Mouse (Mus musculus) thymus, postnatal 0 days (tissue): ENCODE data around the gene Fam155a. TPM values are rescaled to one million over a fixed set of nuclear protein-coding genes. Genes with fewer than 3 reads are reported as not detected.
"Not testable (repeated sequence)": the region's sequence is repeated elsewhere in the genome, so short reads cannot be mapped to it uniquely, and the experiment has no call there.

ENCODE experiments used
- DNase-seq: peaks from one replicate; pipeline ENCODE4 v3.0.0-alpha.2; 2015; ENCODE audit warnings: low spot score
- polyA plus RNA-seq: library from polyadenylated mRNA; unstranded; fragments of >200 nt; fragmentation: Nextera tagmentation; extraction: Ambion mirVana; gene quantifications from 2 replicates; pipeline ENCODE4 v1.2.1, GENCODE M21; 2015

The Fam155a gene
- polyA plus RNA-seq, 1 experiment from 2014 or later, result 0.13 TPM

DNA sequence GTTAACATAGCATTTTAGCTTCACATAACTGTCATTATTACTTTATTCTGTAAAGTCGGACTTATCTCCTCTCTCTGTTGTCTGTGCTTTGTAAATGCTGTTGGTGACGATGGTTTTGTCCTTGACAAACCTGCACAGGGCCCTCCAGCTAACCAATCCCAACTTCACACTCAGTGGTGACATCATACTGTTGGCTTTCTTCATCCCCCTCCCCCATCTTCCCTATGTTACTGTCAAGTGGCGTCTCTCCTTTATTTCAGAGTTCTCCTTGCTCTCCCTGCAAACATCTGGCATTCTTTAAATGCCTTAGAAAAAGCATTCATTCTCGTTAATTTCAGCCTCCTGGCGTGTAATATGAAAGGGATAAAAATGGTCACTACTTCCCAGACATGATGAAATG lies 78.6 kb downstream of the Fam155a start:
- DNase-seq, result no peak

DNA sequence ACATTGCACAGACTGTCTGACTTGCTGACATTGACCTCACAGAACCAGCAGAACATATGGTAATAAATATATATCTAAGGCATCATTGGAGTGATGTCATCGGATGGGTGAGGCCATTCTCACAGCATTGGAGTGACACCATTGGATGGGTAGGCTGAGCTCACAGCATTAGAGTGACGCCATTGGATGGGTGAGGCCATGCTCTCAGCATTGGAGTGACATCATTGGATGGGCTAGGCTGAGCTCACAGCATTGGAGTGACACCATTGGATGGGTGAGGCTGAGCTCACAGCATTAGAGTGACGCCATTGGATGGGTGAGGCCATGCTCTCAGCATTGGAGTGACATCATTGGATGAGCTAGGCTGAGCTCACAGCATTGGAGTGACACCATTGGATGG lies 110.9 kb downstream of the Fam155a start:
- not testable (repeated sequence) for DNase-seq

DNA sequence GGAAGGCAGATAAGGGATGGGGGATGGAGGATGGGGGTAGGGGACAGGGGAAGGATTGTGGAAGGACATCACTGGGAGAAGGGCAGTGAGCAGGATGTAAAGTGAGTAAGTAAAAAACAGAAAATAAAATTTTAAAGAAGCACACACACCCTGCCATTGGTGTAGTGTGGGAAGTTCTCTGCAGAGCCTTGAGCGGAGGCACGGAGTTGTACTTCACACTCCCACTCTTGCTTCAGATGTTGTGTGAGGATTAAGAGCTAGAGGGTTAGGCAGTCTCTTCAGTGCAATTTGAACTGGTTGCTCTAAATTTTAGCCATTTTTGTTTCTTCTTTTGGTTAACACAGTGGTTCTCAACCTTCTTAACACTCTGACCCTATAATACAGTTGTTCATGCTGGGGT lies 114.1 kb downstream of the Fam155a start:
- DNase-seq, result no peak

DNA sequence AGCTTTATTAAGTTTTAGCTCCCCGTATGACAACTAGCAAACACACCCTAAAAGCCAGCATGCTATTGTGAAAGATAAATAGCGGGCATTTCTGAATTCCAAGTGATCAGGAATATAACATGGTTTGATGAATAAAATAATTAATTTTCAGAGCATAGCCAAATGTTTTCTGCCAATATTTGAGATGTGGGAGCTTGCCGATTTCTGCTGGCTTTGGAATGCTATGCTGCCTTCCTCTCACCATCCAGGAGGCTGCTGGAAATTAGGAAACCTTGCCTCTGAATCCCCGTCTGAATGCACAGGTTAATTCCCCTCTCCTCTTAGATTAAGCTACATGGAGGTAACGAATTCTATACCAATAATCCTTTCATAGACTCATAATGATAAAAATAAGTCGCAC lies 116.1 kb downstream of the Fam155a start:
- no peak for DNase-seq

DNA sequence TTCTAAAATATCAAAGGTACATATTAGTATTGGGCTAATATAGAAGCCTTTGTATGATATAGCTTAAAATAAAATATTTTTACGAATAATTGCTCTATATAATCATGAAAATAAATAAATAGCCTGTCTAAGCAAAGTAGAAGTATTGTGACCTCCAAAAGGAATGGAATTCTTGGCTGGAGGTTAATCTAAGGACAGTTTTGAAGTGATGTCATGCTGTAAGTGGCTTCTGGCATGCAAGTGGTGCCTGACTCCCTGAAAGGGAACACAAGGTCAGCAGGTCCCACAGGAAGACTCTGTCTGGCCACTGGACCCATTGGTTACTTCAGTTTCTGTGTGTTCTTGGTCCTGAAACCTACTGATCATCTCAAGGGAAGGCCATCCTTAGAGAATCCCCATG lies 117.3 kb downstream of the Fam155a start:
- no peak for DNase-seq

DNA sequence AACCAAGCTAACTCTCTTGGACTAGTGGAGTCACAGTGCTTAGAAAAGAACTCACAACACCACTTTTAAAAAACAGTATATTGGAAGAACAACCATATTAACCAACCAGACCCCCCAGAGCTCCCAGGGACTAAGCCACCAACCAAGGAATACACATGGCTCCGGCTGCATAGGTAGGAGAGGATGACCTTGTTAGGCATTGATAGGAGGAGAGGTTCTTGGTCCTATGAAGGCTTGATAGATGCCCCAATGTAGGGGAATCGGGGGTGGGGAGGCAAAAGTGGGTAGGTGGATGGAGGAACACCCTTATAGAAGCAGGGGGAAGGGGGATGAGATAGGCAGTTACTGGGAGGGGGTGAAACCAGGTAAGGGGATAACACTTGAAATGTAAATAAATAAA lies 132.8 kb downstream of the Fam155a start:
- no peak for DNase-seq

DNA sequence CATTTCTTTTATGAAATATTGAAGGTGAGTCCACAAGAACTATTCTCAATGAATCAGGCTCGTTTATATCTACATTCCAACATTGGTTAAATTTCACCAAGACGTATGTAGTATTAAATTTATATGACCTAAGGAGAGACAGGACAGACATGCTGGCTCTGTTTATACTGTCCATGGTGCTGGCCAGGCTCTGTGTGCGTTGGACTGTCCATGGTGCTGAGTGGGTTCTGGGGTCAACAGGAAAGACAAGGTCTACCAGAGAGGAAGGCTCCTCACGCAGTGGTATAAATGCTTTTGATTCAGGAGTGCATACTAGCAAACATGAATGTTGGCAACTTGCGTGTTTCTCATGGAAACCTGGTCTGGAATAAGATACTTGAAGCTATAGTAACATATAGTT lies 135.7 kb downstream of the Fam155a start:
- DNase-seq, result no peak

DNA sequence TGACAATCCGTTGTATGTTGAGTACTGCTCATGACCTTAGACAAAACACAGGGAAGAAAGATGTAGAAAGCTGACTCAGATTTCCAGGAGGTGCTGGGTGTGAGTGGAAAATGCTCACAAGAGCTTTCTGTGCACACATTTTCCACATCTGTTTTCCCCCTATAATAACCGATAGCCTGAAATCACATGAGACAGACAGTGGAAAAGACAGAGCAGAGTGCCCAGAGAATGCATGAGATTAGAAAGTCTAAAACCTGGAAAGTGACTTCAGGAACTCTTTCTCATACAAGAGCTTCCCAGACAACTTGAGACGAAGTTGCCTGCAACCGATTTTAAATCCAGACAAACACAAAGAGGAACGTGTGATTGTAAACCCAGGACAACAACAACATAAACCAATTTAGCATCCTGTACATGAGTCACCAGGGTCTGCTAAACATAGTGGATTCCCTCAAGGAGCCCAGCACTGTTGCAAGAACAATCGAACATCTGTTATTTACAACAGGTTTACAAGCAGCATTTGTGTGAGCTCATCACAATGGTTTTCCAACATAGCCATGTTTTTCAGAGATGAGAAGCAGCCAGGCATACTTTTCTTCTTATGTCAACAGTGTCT lies 163.8 kb downstream of the Fam155a start:
- no peak for DNase-seq

DNA sequence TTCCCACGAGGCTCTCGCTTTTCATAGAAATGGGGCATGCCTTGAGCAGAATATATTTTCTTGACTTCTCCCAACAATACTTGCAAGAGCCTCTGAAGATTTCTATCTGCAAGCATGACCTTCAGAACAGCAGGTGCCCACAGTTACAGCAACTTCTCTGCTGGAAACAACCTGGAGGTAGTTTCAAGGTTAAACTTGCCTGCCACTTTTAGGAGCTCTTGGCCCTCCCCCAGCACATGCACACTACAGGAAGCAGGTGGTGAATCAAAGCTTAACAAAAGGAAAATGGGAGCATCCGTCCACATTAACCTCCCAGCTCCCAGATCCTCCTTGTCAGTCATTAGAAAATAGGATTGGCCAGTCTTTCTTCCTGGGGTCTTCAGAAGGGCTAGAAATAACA lies 175.0 kb downstream of the Fam155a start:
- DNase-seq, result no peak

DNA sequence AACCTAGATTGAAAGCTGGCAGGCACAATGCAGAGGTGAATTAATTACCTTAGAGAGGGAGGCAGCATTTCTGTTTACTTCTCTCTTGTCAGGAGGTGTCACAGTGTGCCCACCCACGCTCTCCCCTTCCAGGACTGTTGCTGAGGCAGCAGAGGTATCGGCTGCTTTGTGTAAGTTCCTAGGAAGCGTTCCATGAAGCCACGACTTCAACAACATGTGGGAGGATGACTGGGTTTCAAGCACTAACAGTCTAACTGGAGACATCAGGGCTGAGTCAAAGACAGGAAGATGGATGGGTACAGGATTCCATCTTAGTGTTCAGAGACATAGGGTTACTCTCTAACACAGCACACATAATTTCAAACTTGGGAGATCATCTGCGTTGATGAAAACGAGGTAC lies 189.1 kb downstream of the Fam155a start:
- no peak for DNase-seq

DNA sequence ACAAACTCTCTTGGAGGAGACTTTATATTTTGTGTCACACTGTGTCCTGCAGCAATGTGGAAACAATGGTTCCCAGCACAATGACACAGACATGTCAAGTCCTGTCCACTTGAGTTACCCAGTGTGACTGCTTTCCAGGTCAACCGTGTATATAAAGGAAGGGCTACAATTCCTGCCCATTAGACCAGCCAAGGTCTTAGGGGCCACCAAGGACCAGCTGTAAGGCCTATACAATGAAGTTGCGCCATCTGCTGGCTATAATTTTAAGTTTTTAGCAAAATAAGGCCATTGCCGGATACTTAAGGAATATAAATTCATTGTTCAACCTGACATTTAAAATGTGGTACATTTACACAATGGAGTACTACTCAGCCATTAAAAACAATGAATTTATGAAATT lies 190.8 kb downstream of the Fam155a start:
- peak; percentile 5 for DNase-seq

DNA sequence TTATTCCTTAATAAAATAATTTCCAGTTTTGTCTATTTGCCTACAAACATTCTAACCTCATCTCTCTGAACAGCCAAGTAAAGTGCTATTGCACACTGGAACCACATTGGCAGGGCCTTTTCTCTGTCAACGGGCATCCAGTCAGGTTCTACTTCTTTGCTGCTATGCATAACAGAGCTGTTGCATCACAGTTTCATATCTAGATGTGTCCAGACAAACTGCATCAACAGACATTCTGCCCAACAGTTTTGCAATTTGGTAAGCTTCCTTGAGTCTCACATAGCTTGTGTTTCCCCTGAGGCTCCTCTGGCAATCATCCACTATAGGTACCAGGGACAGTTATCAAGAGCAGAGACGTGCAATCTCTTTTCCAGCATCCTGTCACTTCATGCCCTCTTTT lies 199.0 kb downstream of the Fam155a start:
- DNase-seq, result no peak

DNA sequence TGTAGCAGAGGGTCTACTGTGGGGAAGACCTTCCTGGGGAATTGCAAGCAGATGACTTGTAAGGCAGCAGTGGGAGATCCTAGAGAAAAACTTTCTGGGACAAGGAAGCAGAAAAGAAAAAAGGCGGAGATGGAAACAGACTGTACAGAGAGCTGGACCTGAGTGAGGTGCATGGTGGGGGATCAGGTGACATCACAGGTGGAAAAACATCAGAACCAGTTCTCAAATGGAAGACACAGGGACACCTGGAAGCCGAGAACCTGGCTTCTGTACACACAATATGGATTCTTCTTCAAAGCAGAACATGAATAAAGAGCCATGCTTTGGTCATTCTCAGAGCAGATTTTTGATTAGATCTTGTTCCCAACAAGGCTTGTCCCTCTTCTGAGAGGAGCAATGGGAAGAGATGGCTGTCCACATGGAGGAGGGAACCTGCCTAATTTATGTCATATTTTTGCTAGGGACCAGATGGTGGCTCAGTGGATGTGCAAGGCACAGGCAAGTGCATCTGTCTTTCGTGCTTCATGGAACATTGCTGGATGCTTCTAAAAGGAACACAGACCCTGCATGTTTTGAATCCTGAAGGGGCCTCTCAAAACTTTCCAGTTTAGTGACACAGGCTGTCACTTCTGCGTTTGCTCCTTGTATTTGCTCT lies 201.3 kb downstream of the Fam155a start:
- no peak for DNase-seq

DNA sequence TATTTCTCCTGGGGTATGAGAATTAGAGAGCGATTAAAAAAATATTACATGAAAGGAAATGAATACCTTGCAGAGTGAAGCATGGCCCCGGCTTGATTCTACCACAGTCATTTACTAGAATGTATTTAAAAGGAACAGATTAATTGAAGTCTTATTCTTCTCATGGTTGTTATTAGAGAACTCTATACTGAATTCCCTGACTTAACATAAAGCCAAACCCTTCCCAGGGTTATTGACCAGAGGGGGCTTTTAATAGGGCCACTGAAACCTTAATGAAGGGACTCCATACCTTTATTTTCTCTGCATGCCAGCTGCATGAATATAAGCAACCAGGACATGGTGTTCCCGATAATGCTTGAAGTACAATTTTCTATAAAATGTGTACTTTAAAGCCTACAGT lies 221.8 kb downstream of the Fam155a start:
- DNase-seq, result no peak

DNA sequence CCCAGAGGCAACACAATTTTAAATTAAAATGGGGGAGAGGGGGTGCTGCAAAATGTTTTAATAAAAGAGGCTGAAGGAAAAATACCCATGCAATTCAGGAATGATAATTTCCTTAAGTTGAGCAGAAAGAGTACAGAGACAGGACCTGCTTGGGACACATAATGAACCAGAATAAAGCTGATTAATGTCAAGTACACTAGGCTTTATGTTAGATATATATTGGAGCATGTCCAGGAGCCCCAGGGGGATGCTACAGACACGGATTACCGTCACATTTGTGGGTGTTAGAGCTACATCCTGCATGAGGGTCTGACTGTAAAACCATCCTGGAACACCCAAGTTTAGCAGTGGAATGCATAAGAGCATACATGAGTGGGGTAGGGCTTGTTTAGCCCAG lies 223.4 kb downstream of the Fam155a start:
- DNase-seq, result no peak

DNA sequence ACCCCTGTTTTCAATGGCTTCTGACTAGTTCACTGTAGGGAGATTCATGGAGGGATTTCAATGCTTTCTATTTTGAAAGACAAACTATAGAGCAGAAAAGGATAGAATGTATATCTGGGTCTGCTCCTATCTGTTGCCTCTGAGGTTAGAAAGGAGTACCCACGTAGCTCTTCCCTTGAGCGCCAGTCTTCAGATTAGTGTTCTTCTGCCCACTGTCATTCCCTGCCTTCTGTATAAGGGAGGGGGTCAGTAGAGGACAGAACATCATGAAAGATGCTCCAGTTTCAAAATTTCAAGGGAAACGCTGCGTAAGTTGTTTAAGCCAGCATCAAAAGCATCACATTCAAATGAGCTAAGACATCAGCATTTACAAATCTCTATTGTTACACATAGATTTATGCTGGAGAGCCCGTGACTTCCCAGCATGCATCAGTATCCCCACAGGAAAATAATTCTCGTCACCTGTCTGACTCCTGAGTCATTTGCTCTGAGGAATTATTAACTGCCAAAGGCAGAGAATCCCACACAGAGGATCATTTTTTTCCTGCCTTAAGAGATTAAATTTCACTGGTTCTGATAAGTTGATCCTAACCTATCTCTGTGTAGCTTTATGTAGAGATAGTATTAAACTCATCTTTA lies 223.9 kb downstream of the Fam155a start:
- DNase-seq, result no peak

DNA sequence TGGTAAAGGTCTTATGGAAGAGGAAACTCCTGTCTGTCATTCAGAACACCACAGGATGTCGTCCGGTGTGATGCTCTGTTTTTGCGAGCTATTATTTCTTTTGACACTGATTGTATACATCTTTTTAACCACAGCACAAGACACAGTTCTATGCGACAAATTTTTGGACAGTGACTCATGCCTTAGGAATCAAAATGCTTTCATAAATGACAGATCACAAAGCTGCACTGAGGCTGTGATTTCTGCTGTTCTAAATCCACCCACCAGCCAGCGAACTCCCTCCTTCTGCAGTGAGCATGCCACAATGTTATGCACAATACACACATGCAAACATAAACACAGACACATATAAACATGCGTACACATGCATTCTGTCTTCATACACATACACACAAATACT lies 224.5 kb downstream of the Fam155a start:
- no peak for DNase-seq

DNA sequence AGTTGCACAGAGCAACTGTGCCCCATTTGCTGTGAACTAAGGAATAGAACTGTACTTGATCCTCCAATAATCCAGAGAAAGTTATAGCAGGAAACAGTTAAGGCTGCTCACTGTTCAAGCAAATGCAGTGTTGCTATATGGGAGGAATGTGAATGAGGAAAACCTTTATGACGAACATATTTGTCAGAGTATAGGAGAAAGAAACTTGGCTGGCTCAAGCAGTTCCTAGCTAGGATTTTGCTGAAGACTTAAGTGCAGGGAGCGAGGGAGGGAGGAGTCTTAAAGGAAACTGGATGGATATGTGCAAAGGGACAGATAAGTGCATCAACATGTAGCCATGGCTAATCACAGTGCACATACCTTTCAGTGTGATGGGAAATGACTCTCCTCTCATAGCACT lies 225.3 kb downstream of the Fam155a start:
- no peak for DNase-seq

DNA sequence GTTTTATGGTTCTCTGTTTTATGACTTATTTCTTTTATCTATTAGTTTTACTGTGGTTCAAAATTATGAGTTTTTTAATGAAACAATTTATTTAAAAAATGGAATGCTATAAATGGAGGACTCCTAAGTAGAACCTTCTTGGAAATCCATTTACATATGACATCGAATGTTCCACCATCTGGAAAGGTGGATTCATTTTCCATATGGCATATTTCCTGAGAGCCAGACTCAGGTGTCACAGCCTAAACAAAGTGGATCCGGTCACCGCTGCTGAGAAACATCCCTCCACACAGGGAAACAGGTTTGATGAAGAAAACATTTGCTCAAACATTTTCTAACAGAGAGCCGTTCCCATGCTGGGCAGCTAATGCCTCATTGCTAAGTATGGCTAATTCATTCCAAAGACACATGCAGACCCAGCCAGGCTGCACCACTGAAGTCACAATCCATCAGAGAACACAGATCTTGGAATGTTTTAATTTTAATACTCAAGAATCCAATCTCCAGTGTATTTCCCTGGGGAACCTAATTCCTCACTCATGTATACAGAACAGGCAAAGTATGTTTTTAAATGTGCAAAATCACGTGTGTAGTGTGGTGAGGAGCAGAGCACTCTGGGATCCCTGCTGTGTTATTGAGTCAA lies 235.1 kb downstream of the Fam155a start:
- no peak for DNase-seq

DNA sequence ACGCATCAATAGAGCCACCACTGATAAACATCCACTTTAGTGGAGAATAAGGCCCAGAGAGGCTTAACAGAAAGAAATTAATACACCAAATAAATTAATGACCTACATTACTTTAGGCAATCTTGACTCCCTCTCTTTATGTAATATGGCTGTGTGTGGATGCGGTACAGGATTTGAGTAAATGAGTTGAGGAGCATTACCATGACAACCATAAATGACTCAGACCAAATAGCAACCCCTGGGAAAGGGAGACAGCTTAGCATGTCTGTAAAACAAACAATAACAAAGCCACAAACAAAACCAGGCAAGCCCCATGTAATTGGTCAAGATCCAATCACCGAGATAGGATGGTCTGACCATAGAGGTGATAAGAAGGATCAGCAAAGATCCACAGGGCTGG lies 244.4 kb downstream of the Fam155a start:
- no peak for DNase-seq

DNA sequence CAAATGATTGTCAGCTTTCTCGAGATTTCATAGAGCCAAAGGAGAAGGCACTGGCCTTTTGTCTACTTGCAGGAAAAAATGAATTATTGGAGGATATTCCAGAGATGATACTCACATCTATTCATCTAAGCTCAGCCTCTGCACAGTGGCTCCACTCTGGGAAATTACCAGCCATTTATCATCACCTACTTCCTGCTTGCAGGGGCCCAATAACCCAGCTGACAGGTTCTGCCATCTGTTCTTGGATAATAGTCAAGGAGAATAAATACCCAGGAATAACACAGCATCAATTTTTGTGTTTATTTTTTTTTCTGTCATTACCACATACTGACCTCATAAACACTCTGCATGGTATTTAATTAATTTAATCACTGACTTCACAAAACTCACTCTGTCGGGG lies 249.4 kb downstream of the Fam155a start:
- DNase-seq, result no peak

DNA sequence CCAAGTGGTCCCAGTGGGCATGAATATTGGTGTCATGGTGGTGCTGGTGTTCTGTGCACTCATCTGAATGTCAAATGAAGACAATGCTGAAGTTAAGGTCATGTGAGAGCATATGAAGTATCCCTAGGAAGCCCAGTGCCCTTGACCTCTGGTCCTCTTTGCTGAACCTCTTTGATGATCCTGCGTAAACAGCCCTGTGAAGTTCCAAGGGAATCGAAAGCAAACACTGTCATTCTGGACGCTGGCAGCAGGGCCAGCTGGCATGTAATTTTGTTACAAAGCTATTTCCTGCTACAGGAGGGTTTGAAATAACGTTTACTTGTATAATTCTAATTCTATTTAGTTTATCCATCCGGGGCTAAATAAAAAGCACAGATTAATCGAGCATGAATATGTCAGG lies 270.2 kb downstream of the Fam155a start:
- DNase-seq, result no peak

DNA sequence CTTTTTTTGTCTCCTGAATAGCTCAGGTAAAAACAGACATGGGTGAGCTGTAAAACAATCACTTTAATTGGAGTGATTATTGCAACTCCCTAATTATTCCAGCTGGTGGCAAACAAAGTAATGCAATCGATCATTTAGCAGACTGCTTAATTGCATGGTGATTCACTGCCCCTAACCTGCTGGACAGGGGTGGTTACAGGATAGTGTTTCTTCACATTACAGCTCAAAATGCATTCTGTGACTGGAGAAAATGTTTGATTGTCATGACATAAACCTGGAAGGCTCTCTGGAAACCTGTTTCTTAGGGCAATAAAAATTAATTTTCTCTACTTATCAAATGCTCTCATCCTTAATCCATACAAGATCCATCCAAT lies 276.7 kb downstream of the Fam155a start:
- no peak for DNase-seq
